Mouse (Mus musculus): ENCODE data around the gene Cpox. TPM values are rescaled to one million over a fixed set of nuclear protein-coding genes. Genes with fewer than 3 reads are reported as not detected.

The Cpox gene
- polyA plus RNA-seq, 1 experiment from 2014 or later, result 13.4 TPM

GRCm38 (mm10) chr16:58751314-58751713 is 81.2 kb downstream of the Cpox start:
- no peak overlapping the region for H3K9ac ChIP-seq (replicated peaks; ENCODE audit: low read depth)
- no peak overlapping the region for H3K27ac ChIP-seq (ENCODE audit: low read length)
- ATAC-seq, result peak; percentile 35; the same call in 1 of the 2 replicates
- peak; percentile 73 for TF ChIP-seq CTCF (IDR thresholded peaks at IDR 0.05)
- TF ChIP-seq EP300 (IDR thresholded peaks at IDR 0.05), result no peak
- no peak overlapping the region for H3K4me3 ChIP-seq (ENCODE audit: low read depth, low read length)
- no peaks in the 10 kb centered on the region for H3K27me3 ChIP-seq (replicated peaks; ENCODE audit: insufficient read depth, low read length)
- WGBS, result 11% methylated on average over 1 of the region's 1 CpGs
- H3K36me3 ChIP-seq (ENCODE audit: insufficient read depth, low read length), result no peaks in the 10 kb centered on the region
- peak; percentile 65 for DNase-seq (ENCODE audit: low spot score)
- H3K4me2 ChIP-seq (replicated peaks; ENCODE audit: low read depth, low read length), result no peak overlapping the region
- H3K9me3 ChIP-seq (ENCODE audit: low read length), result no peaks in the 10 kb centered on the region
- H3K4me1 ChIP-seq (ENCODE audit: insufficient read depth, low read depth, low read length), result no peaks in the 10 kb centered on the region

DNA sequence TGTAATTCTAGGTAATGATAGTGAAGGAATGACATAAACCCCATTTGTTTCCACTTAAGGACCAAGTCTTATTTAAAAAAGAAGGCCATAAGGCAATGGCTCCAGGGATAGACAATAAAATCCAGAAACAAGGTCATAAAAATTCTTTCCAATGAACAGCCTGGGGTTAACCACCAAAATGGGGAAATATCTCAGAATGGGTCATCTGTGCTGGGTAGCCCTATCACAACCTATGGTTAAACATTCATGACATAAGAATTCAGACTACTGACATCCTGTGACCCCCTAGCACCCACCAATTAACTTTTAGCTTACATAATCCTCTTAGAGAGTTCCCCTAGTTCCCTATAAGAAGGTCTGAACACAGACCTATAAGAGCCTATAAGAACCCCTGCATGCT is 86.1 kb downstream of the Cpox start:
- Histone ChIP-seq H3K27ac (ENCODE audit: low read length) (no peak overlapping the region), H3K4me2 (replicated peaks; ENCODE audit: low read depth, low read length) (no peak overlapping the region), H3K9me3 (ENCODE audit: low read length) (no peaks in the 10 kb centered on the region), H3K4me1 (ENCODE audit: insufficient read depth, low read depth, low read length) (no peaks in the 10 kb centered on the region), H3K36me3 (ENCODE audit: insufficient read depth, low read length) (no peaks in the 10 kb centered on the region), H3K9ac (replicated peaks; ENCODE audit: low read depth) (no peak overlapping the region), H3K4me3 (ENCODE audit: low read depth, low read length) (no peak overlapping the region), H3K27me3 (replicated peaks; ENCODE audit: insufficient read depth, low read length) (no peaks in the 10 kb centered on the region)
- TF ChIP-seq CTCF (IDR thresholded peaks at IDR 0.05) (no peak), EP300 (IDR thresholded peaks at IDR 0.05) (no peak)
- DNase-seq (ENCODE audit: low spot score) (no peak), ATAC-seq (no peak)

DNA sequence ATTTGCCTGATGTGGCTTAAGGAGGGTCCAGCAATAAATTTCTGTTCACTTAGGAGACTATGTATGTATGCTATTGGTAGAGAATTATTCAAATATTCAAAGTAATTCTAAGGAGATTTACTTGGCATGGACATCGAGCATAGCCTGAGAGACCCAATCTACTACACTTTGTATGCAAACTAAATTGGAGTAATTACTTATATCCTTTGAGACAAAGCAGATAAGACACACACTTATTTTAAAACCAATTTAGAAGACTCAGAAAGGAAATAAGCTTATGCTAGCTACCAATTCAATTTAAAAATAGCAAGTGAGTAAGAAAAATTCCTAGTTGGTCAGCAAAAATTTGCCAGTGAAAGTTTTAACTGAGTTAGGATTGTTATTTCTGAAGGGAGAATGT is 93.0 kb downstream of the Cpox start, which contains the start of gene Olfr172:
Olfr172 (minus strand) TSS at position 101 of the 400 bp plus-strand sequence.
- Histone ChIP-seq H3K4me1 (ENCODE audit: insufficient read depth, low read depth, low read length) (no peaks in the 10 kb centered on the region), H3K4me3 (ENCODE audit: low read depth, low read length) (no peak within 1 kb of the TSS), H3K4me2 (replicated peaks; ENCODE audit: low read depth, low read length) (no peak within 1 kb of the TSS), H3K9me3 (ENCODE audit: low read length) (no peaks in the 10 kb centered on the region), H3K36me3 (ENCODE audit: insufficient read depth, low read length) (no peaks in the 10 kb centered on the region), H3K27ac (ENCODE audit: low read length) (no peak within 1 kb of the TSS), H3K27me3 (replicated peaks; ENCODE audit: insufficient read depth, low read length) (no peaks in the 10 kb centered on the region), H3K9ac (replicated peaks; ENCODE audit: low read depth) (no peak within 1 kb of the TSS)
- TF ChIP-seq EP300 (IDR thresholded peaks at IDR 0.05) (no peak), CTCF (IDR thresholded peaks at IDR 0.05) (no peak)
- DNase-seq (ENCODE audit: low spot score), result no peak
- WGBS, result 78% methylated on average over 1 of the region's 1 CpGs
- ATAC-seq, result no peak

Small RNA genes within 50 kb of the gene (microRNA-seq; reads per million reads assigned to microRNA genes)
- gene Gm27564, result not detected

Other genes starting within 250 kb of the Cpox start
- gene St3gal6, start 146.0 kb upstream of the Cpox start, polyA plus RNA-seq (2015; fragmentation: Nextera tagmentation; extraction: Ambion mirVana), result 52.3 and 56.0 TPM in 2 replicates
- not detected in 2 replicates for gene Gm813, start 53.3 kb upstream of the Cpox start, polyA plus RNA-seq (2015; fragmentation: Nextera tagmentation; extraction: Ambion mirVana)
- gene E330017A01Rik, start 31.6 kb upstream of the Cpox start, polyA plus RNA-seq (2015; fragmentation: Nextera tagmentation; extraction: Ambion mirVana), result not detected in 2 replicates
- gene Gpr15, start 48.8 kb downstream of the Cpox start, polyA plus RNA-seq (2015; fragmentation: Nextera tagmentation; extraction: Ambion mirVana), result 0.08 and 0.18 TPM in 2 replicates
- gene Cldnd1, start 57.6 kb downstream of the Cpox start, polyA plus RNA-seq (2015; fragmentation: Nextera tagmentation; extraction: Ambion mirVana), result 80.4 and 81.8 TPM in 2 replicates
- not detected in 2 replicates for gene Olfr172, start 92.9 kb downstream of the Cpox start, polyA plus RNA-seq (2015; fragmentation: Nextera tagmentation; extraction: Ambion mirVana)
- not detected in 2 replicates for gene Olfr173, start 130.0 kb downstream of the Cpox start, polyA plus RNA-seq (2015; fragmentation: Nextera tagmentation; extraction: Ambion mirVana)
- gene Olfr175-ps1, start 156.5 kb downstream of the Cpox start, polyA plus RNA-seq (2015; fragmentation: Nextera tagmentation; extraction: Ambion mirVana), result not detected in 2 replicates
- not detected in 2 replicates for gene Olfr177, start 204.5 kb downstream of the Cpox start, polyA plus RNA-seq (2015; fragmentation: Nextera tagmentation; extraction: Ambion mirVana)
- gene Olfr178, start 221.8 kb downstream of the Cpox start, polyA plus RNA-seq (2015; fragmentation: Nextera tagmentation; extraction: Ambion mirVana), result not detected in 2 replicates

Data from lung, postnatal 0 days (tissue).